Mouse (Mus musculus) kidney, postnatal 25 days (tissue): ENCODE measurements around the gene Enpp1.
"Not testable (repeated sequence)": the region's sequence is repeated elsewhere in the genome, so short reads cannot be mapped to it uniquely, and the experiment has no call there.

Experiments
- DNase-seq, 2 experiments: peaks; one replicate each; pipeline ENCODE4 v3.0.0; 2021; ENCODE audit warnings: mixed read lengths in 2 of 2

Gene Enpp1

DNA sequence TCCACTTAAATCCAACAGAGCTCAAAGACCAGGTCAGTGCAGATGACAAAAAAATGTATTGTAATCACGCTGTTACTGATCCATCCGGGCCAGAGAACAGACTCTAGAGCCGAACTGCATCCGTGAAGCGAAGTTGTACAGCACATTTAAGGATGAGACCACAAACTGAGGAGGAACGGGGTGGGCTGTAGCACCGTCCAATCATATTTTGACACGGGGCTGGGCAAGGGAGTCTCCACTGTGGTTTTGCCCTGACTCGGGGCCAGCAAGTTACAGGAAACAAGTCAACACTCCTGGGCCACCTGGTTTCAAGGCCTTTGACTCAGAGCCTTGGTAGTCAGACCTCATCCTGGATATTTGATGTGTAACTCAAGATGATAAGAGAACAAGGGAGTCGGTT, 76.1 kb downstream of the Enpp1 start:
- DNase-seq, result no peak

DNA sequence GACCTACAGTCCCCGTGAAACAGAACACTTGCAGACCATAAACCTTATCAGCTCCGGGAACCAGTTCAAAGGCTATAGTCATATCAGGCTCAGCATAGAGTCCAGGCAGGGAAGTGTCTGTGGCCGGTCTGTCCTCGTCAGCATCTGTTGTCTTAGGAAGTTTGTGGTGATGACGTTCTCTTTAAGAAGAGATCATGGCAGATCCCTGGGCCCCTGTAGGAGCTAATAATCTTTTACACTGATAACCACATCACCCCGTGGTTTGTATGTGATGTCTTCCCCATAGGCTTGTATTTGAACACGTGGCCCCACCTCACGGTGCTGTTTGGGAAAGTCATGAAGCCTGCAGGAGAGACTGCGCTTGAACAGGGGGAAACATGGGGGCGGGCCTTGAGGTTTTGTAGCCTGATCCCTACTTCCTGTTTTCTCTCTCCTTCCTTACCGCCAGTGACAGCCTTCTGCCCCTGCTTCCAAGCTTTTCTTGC, 76.6 kb downstream of the Enpp1 start:
- DNase-seq, result peak in 1 of 2 experiments; percentile 45

DNA sequence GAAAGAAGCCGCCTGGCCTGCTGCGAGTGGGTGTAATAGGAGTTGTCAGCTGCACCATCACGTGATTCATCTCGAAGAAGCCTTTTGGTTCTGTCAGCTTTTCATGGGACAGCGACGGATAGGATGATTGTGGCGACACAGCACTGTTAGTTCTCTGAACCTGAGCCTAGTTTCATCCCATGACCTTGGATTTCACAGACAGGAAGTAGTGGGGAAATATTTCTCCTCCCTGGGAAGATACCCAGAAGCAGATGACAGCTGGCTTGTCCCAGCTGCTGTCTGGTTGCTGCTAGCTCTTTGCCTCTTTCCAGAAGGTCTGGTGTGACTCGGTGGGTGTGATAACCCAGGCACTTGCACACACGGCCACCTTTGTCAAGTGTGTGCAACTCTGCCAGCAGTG, 77.7 kb downstream of the Enpp1 start:
- peak; percentile 32 to 54 for DNase-seq

DNA sequence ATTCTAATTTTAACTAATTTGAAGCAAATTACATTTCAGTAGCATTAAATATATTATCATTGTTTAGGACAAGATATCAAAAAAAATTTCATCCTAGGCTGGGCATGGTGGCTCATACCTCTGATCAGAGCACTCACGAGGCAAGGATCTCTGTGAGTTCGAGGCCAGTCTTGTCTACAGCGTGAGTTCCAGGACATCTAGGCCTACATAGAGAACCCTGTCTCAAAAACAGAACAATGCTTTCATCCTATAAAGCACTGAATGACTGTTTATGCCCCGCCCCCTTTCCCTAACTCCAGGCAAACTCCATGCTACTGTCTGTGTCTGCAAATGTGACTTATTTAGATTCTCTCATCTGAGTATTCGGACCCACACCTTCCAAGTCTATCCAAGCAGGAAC, 80.8 kb downstream of the Enpp1 start:
- DNase-seq, result no peak

DNA sequence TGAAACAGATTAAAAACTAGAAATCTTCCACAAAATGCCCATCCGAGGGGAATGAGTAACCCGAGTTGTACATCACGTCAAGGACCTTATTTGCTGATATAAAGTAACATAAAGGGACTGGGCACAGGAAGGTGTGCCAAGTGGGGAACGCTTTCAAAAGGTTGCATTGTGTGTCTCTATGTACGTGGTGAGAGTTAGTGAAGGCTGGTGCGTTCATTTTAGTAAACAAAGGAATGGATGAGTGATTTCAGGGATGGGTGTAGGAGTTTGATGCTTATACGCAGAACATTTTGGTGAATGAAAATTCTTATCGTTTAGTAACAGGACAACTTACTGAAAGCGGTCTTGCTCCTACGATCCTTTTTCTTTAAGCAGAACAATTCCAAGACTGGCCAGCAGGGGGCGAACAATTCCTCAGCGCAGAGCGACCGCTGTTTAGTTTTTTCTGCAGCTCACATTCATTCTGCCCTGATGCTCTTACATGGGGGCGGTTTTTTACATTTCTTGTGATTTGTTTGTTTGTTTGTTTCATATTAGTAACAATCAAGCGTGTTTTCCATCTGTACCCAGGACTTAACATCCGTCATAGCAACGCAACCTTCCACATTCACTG, 81.4 kb downstream of the Enpp1 start:
- peak; percentile 59 to 85 for DNase-seq

DNA sequence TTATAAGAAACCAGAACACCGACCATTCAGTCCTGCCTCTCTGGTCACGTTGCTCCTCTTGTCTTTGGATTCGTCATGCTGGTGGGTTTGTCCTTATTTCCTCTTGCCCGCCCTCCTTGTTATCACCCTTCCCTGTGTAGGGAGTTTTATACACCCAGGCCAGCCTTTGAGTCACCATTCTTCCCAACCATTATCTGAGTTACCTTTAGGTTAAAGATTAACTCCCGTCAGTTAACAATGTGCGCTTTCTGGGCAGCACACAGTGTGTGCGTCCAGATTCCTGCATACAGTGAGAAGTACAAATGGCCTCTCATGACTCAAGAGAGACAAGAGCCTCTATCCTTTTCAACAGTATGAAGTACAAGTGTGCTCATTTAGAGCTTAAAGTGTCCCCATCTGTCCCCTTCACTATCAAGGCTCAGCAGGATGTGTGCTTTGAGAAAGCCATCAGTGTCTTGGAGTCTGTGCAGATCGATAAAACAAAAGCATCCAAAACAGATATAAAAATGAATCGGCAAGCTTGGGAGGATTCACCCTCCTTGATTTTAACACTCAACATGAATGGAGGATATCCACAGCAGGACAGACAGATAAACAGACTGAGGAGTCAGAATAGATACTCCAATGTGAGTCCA, 82.8 kb downstream of the Enpp1 start:
- no peak for DNase-seq

DNA sequence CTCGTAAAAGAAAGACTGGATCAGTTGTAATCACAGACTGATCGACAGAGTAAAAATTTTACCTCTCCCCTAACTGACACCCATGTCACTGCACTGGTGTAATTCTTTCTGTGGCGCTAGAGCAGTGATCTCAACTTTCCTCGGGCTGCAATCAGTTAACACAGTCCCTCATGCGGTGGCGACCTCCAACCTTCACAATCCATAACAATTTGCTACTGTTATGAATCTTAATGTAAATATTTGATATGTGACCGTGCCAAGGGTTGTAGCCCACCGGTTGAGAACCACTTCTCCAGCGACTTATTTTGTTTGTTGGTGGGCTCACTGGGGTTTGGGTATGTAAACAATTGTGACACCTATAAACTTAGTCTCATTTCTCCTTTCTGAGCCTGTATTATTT, 83.5 kb downstream of the Enpp1 start:
- no peak for DNase-seq

DNA sequence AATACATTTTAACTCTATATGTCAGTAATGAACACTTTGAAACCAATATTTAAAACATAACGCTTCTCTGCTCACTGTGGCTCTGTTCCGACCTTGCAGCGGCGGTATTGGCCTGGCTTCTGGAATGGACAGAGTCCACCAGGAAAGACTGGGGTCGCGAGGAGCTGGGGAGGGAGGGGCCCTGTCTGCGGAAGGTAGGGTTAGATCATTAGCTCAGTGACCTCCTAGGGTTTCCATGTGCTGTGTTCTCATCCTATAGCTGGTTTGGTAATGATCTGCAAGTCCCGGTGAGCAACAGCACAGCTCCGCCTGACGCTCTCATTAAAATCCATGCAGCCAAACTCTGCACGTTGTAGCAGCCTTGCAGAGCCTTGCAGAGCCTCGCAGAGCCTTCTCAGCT, 84.7 kb downstream of the Enpp1 start:
- no peak for DNase-seq

DNA sequence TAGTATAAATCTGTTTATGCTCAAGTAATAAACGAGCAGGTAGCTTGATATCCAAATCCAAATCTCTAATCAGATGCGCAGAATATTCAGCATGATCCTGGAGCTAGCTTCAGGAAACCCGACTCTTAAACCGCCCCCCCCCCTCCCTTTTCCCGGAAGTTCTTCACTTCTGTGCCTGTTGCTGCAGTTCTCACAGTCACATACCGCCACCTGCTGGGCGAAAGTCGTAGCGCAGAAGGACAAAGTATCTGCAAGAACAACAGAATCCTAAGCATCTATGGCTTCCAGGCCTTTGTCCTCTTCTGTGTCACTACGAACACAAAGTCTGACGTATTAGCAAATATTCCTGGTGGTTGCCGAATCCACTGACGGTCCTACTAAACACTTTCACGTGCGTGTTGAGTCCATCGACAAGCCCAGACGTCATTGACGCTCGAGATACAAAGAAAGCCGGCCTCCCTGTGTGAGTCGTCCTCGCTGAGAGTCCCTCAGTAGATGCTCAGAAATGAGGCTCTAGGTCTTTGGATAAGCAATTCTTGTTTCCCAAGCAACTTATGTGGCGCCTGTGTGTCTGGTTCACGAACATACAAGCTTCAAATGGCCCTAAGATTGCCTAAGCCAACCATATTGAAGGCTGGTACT, 86.8 kb downstream of the Enpp1 start:
- peak; percentile 83 to 95 for DNase-seq

DNA sequence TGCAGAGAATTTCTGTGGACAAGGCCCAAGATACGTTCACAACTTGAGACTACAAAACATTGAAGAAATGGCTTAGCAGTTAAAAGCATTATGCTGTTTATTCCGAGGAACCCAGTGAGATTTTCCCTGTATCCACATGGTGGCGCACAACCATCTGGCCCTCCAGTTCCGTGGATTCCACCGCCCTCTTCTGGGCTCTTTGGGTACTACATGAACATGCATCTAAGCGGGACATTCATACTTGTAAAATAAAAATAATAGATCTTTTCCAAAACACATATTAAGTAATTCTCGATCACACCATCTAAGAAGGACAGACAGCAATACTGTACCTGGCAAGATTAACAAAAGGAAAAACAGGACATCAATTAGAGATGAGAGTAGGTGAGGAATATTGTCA, 89.4 kb downstream of the Enpp1 start:
- DNase-seq, result peak; percentile 77 to 92

DNA sequence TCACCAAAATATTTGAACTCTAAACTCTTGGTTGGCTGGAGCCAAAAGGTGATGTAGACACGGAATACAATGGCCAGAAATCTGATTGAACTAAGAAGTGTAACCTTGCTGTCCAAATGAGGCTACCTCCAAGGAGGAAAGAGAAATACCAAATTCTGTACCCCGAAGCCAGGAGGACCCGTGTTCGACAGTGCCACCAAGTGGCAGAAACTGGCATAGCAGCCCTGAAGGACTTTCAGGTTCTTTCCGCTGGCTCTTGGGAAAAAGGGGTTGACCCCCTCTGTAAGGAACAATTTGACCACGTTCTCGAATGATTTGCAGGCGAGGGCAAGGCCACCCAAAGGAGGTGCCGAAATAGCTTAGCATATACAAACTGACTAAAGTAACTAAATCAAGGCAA, 90.4 kb downstream of the Enpp1 start:
- DNase-seq, result peak; percentile 49 to 80

DNA sequence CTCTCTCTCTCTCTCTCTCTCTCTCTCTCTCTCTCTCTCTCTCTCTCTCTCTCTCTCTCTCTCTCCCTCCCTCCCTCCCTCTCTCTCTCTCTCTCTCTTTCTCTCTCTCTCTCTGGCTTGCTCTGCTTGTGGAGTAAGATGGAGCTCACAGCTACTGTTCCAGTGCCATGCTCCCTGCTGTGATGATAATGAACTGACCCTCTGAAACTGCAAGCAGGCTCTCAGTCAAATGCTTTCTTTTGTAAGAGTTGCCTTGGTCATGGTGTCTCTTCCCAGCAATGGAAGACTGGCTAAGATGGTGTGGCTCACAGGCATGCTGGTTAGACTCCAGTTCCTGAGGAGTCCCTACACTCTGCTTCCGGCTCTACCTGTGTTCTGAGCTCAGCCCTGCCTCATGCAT, 95.4 kb downstream of the Enpp1 start:
- not testable (repeated sequence) for DNase-seq

DNA sequence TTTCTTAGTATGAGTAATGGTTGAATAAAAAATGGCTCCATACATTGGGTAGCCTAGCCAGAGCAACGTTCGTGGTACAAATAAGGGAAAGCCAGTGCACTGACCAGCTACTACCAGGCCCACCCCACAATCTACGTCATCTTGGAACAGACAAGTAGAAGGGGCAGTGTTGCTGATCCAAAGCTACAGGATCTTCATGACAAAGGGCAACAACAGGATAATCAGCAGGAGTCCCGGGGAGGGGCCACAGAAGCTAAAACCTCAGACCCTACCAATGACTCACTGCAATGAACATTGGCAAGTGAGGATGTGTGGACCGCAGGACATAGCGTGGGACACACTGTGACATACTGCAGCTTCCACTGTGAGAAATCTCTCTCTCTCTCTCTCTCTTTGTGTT, 96.2 kb downstream of the Enpp1 start:
- no peak for DNase-seq

DNA sequence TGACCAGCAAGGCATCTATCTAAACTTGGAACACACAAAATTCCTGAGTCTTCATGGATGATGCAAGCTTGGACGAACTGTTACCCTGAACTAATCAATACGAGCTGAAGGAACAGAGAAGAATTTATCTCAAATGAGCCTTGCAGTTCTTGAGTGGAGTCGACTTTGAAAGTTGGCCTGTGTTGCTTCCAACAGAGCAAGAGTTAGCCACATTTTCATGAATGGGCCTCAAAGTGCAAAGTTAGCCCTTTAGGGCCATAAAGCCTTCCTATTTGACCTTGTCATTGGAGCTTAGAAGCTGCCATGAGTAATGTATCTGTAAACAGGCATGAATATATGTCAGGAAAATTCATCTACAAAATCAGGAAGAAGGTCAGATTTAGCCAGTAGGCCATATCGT, 97.2 kb downstream of the Enpp1 start:
- DNase-seq, result no peak

DNA sequence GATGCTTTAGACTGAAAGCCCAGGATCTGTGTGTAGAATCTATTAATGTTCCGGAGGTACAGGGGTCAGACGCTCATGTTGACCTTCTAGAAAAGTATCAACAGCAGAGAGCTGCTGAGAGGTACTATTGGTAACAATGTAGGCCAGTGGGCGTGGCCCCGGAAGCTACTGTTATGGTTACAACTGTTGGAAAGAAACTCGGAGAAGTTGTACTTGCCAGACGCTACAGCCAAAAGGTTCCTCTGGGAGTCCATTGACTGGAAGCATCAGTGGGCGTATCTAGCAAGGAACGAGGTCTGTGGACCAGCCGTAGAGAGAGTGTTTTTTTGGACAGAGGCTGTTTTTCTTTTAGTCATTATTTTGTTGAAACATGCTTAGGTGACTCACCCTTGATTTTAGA, 102.2 kb downstream of the Enpp1 start:
- peak in 1 of 2 experiments; percentile 37 for DNase-seq

DNA sequence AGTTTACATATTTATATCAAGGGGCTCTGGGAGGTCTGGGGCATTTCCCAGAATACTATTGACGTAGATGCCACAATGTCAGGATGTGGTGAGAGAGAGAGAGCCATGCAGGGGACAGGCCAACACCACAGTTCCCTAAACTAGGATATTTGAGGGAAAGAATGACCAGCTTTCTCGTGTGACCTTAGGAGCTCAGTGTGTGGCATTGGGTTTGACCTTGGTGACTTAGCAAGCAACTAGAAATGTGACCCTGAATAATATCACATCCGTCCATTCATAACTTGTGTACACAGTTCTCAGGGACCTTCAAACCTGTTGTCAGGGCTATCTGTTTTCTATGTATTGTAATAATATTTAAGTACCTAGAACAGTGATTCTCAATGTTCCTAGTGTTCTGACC, 102.8 kb downstream of the Enpp1 start:
- DNase-seq, result no peak

DNA sequence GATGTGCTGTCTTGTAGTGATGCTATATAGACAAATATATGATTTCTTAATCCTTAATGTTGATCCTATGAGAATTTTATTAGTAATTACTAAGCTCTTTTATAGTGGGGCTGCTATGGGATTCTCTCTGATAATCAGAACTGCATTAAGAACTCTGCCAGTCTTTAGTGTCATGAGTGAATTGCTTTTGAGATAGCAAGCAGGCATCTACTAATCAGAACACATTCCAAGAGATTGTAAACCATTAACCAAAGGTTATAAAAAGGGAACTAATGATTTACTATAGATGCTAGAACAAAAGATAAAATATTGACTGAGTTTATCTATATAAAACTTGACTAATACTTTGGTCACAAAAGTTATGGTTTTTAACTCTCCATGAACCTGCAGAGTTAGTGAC, 108.2 kb downstream of the Enpp1 start:
- no peak for DNase-seq

DNA sequence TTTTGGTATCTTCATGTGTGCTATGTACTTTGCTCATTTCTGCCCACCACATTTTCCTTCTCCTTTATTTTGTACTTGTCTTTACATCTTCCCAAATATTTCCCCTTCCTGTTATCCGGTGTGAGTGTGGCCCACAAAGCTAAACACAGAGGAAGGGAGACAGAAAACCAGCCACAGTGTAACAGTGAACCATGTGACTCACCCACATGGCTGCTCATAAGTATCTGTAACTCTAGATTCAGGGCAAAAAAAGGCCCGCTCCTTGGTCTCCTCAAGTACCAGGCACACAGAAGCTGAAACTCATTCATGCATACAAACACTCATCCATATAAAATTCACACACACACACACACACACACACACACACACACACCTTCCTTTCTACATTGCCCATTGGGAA, 108.9 kb downstream of the Enpp1 start:
- DNase-seq, result no peak

DNA sequence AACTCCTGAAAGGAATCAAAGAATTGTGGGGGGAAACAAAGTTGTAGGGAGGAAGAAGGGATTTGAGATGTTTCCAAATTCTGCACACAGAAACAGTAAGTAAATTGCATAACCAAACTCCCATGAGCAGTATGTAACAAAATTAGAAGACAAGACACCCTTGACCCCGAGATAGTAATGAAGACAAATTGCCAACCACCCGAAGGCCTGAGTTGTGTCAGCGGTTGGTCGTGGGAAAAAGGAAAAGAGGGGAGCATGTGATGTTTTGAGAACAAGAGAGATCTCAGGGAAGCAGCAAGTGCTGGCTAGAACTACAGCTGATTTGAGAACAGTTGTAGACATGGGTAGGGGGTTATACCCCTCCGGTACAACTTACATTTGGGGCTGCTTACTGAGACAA, 112.2 kb downstream of the Enpp1 start:
- DNase-seq, result no peak

DNA sequence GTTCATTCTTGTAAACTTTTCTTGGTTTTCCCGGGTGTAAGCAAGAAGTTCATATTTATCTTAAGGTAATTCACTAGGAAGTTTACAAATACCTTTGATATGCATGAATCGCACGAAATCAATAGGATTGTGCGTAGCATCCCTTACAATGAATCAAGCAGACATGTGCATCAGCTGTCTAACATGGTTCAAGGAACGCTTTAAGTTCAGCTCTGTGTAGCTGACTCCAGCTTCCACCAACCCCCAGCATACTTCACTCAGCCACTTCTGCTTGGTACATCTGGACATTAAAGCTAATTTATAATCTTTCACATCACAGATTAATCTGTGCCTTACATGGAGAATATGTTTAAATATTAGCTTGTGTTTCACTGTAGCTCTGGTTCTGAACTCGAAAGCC, 113.3 kb downstream of the Enpp1 start:
- no peak for DNase-seq

DNA sequence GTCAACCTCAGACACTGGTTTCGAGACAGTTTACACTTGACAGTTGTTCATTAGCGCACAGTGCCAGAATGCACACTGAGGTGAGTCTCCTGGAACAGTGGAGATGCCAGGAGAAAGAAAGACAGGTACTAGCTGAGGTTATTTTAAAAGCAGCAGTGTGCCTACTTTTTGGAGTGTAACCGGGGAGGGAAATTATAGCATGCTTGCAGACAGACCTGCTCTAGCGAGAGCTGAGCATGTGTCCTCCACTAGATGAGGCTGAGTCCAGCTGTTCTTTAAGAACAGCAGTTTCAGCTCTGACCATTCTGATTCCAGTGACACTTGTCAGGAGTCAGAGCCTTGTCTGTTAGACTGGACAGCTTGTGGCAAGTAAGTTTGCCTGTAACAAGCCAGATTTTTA, 114.2 kb downstream of the Enpp1 start:
- DNase-seq, result no peak

DNA sequence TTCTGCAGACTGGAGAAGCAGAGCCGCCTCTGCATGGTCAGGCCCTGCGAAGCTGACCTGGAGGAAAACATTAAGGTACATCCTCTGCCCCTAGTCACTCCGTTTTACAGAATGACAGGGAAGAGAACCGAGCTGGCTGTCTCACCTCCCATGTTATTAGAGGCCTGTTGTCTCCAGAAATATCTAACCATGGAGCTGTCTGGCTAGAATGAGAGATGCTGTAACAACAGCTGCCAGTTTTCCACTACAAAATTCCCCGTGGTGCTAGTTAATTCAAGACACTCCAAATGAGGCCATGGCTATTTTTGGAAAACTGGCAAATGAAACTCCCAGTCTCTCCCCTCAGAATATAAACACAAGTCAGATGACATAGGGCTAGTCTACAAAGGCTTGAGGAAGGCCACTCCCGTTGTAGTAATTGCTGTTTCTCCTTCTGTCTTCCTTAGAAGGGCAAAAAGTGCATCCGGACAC, 115.1 kb downstream of the Enpp1 start:
- peak in 1 of 2 experiments; percentile 37 for DNase-seq

DNA sequence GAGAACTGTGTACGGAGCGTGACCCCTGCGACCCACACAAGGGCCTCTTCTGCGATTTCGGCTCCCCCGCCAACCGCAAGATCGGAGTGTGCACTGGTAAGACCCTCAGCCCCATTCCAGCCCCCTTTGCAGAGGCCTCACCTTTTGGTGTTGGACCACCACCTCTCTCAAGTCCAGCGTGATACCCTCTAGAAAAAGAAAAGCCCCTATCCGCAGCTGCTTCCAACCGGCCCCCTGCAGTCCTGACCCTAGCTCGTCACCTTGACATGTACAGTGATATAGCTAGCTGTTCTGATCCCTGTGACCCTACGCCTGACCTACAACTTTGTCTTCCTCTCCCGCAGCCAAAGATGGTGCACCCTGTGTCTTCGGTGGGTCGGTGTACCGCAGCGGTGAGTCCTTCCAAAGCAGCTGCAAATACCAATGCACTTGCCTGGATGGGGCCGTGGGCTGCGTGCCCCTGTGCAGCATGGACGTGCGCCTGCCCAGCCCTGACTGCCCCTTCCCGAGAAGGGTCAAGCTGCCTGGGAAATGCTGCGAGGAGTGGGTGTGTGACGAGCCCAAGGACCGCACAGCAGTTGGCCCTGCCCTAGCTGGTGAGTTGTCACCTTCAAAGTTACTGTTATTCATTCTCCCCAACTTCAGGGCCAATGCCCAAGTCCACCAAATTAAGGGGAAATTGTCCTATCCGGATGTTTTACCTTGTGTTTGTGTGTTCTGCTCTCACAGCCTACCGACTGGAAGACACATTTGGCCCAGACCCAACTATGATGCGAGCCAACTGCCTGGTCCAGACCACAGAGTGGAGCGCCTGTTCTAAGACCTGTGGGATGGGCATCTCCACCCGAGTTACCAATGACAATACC, 115.7 kb downstream of the Enpp1 start:
- peak; percentile 72 to 76 for DNase-seq
